Mouse (Mus musculus): ENCODE results near the gene Ppp2r5a. TPM values are rescaled to one million over a fixed set of nuclear protein-coding genes. Genes with fewer than 3 reads are reported as not detected.

Gene Ppp2r5a
- polyA plus RNA-seq, 1 experiment from 2014 or later: 43.0 TPM

- WGBS: under 1% methylated on average over 81 of the region's 82 CpGs
- Histone ChIP-seq H3K4me1 (replicated peaks) (peaks cover 14% of the 10 kb centered on the region), H3K27me3 (replicated peaks) (no peaks in the 10 kb centered on the region), H3K36me3 (no peaks in the 10 kb centered on the region), H3K9ac (peak overlapping the region; percentile 97), H3K27ac (ENCODE audit: poor library complexity, severe bottlenecking) (peak overlapping the region; percentile 97), H3K4me2 (peak overlapping the region; percentile 76), H3K9me3 (replicated peaks) (no peaks in the 10 kb centered on the region), H3K4me3 (peak overlapping the region; percentile 99)
- ATAC-seq (ENCODE audit: insufficient number of reproducible peaks, low FRiP score): peak; percentile 98
Observed at GRCm38 (mm10) chr1:191396897-191397849, 5.9 kb downstream of the Ppp2r5a start.

GRCm38 (mm10) chr1:191396446-191396845 lies 6.6 kb downstream of the Ppp2r5a start:
- under 1% methylated on average over 64 of the region's 74 CpGs for WGBS
- H3K9ac ChIP-seq: peak overlapping the region; percentile 97
- no peaks in the 10 kb centered on the region for H3K27me3 ChIP-seq (replicated peaks)
- H3K27ac ChIP-seq (ENCODE audit: poor library complexity, severe bottlenecking): peak overlapping the region; percentile 97
- H3K4me1 ChIP-seq (replicated peaks): peaks cover 19% of the 10 kb centered on the region
- H3K4me2 ChIP-seq: peak overlapping the region; percentile 76
- H3K36me3 ChIP-seq: no peaks in the 10 kb centered on the region
- peak overlapping the region; percentile 99 for H3K4me3 ChIP-seq
- ATAC-seq (ENCODE audit: insufficient number of reproducible peaks, low FRiP score): peak; percentile 41
- H3K9me3 ChIP-seq (replicated peaks): no peaks in the 10 kb centered on the region

GRCm38 (mm10) chr1:191395871-191396433 lies 7.1 kb downstream of the Ppp2r5a start:
- WGBS: under 1% methylated on average over 43 of the region's 43 CpGs
- Histone ChIP-seq H3K4me3 (peak overlapping the region; percentile 99), H3K9me3 (replicated peaks) (no peaks in the 10 kb centered on the region), H3K27me3 (replicated peaks) (no peaks in the 10 kb centered on the region), H3K36me3 (no peaks in the 10 kb centered on the region), H3K4me2 (peak overlapping the region; percentile 76), H3K4me1 (replicated peaks) (peaks cover 24% of the 10 kb centered on the region), H3K9ac (peak overlapping the region; percentile 97), H3K27ac (ENCODE audit: poor library complexity, severe bottlenecking) (peak overlapping the region; percentile 97)
- no peak for ATAC-seq (ENCODE audit: insufficient number of reproducible peaks, low FRiP score)

- H3K36me3 ChIP-seq: no peaks in the 10 kb centered on the region
- peak overlapping the region; percentile 97 for H3K9ac ChIP-seq
- peaks cover 23% of the 10 kb centered on the region for H3K4me1 ChIP-seq (replicated peaks)
- no peaks in the 10 kb centered on the region for H3K9me3 ChIP-seq (replicated peaks)
- no peak overlapping the region for H3K27ac ChIP-seq (ENCODE audit: poor library complexity, severe bottlenecking)
- no peaks in the 10 kb centered on the region for H3K27me3 ChIP-seq (replicated peaks)
- H3K4me2 ChIP-seq: peak overlapping the region; percentile 76
- no peak for ATAC-seq (ENCODE audit: insufficient number of reproducible peaks, low FRiP score)
- WGBS: 33% methylated on average over 1 of the region's 1 CpGs
- peak overlapping the region; percentile 99 for H3K4me3 ChIP-seq
Observed at GRCm38 (mm10) chr1:191395200-191395599, 7.9 kb downstream of the Ppp2r5a start.

- Histone ChIP-seq H3K4me1 (replicated peaks) (peaks cover 20% of the 10 kb centered on the region), H3K27ac (ENCODE audit: poor library complexity, severe bottlenecking) (no peak overlapping the region), H3K27me3 (replicated peaks) (no peaks in the 10 kb centered on the region), H3K9ac (0 out of 2 replicates have a peak overlapping the region, but pooled peaks have one; percentile 48), H3K9me3 (replicated peaks) (no peaks in the 10 kb centered on the region), H3K4me3 (peak overlapping the region; percentile 36), H3K36me3 (no peaks in the 10 kb centered on the region), H3K4me2 (peak overlapping the region; percentile 50)
- 34% methylated on average over 2 of the region's 2 CpGs for WGBS
- no peak for ATAC-seq (ENCODE audit: insufficient number of reproducible peaks, low FRiP score)
Observed at GRCm38 (mm10) chr1:191394126-191394525, 8.9 kb downstream of the Ppp2r5a start.

GRCm38 (mm10) chr1:191393536-191393935 lies 9.5 kb downstream of the Ppp2r5a start:
- Histone ChIP-seq H3K4me3 (no peak overlapping the region), H3K4me2 (no peak overlapping the region), H3K9ac (no peak overlapping the region), H3K27me3 (replicated peaks) (no peaks in the 10 kb centered on the region), H3K36me3 (no peaks in the 10 kb centered on the region), H3K4me1 (replicated peaks) (peaks cover 20% of the 10 kb centered on the region), H3K27ac (ENCODE audit: poor library complexity, severe bottlenecking) (no peak overlapping the region), H3K9me3 (replicated peaks) (no peaks in the 10 kb centered on the region)
- WGBS: 57% methylated on average over 3 of the region's 3 CpGs
- ATAC-seq (ENCODE audit: insufficient number of reproducible peaks, low FRiP score): no peak

GRCm38 (mm10) chr1:191391311-191391710 lies 11.8 kb downstream of the Ppp2r5a start:
- Histone ChIP-seq H3K27ac (ENCODE audit: poor library complexity, severe bottlenecking) (no peak overlapping the region), H3K4me2 (peak overlapping the region; percentile 35; the same call in 1 of the 2 replicates), H3K27me3 (replicated peaks) (no peaks in the 10 kb centered on the region), H3K4me3 (no peak overlapping the region), H3K4me1 (replicated peaks) (peaks cover 20% of the 10 kb centered on the region), H3K36me3 (no peaks in the 10 kb centered on the region), H3K9me3 (replicated peaks) (no peaks in the 10 kb centered on the region), H3K9ac (no peak overlapping the region)
- ATAC-seq (ENCODE audit: insufficient number of reproducible peaks, low FRiP score): 0 out of 2 replicates have a peak, but pooled peaks have one; percentile 47
- 6% methylated on average over 3 of the region's 3 CpGs for WGBS

- H3K9ac ChIP-seq: no peak overlapping the region
Observed at GRCm38 (mm10) chr1:191384786-191385430, 18.2 kb downstream of the Ppp2r5a start.

GRCm38 (mm10) chr1:191381955-191382736 lies 20.9 kb downstream of the Ppp2r5a start:
- WGBS: 74% methylated on average over 11 of the region's 11 CpGs

More at GRCm38 (mm10) chr1:191384786-191385430, 18.2 kb downstream of the Ppp2r5a start:
- Histone ChIP-seq H3K9me3 (replicated peaks) (no peaks in the 10 kb centered on the region), H3K36me3 (peaks cover 3% of the 10 kb centered on the region; the same call in 1 of the 2 replicates), H3K27ac (ENCODE audit: poor library complexity, severe bottlenecking) (no peak overlapping the region), H3K4me2 (no peak overlapping the region), H3K4me3 (no peak overlapping the region), H3K4me1 (replicated peaks) (peaks cover 15% of the 10 kb centered on the region), H3K27me3 (replicated peaks) (no peaks in the 10 kb centered on the region)
- no peak for ATAC-seq (ENCODE audit: insufficient number of reproducible peaks, low FRiP score)
- WGBS: 91% methylated on average over 10 of the region's 10 CpGs

GRCm38 (mm10) chr1:191380843-191381242 lies 22.2 kb downstream of the Ppp2r5a start:
- no peak for ATAC-seq (ENCODE audit: insufficient number of reproducible peaks, low FRiP score)
- H3K36me3 ChIP-seq: peaks cover 3% of the 10 kb centered on the region; the same call in 1 of the 2 replicates
- no peak overlapping the region for H3K9ac ChIP-seq
- H3K4me1 ChIP-seq (replicated peaks): peaks cover 27% of the 10 kb centered on the region
- H3K4me2 ChIP-seq: no peak overlapping the region
- 92% methylated on average over 3 of the region's 3 CpGs for WGBS
- no peaks in the 10 kb centered on the region for H3K27me3 ChIP-seq (replicated peaks)
- no peak overlapping the region for H3K27ac ChIP-seq (ENCODE audit: poor library complexity, severe bottlenecking)
- H3K9me3 ChIP-seq (replicated peaks): no peaks in the 10 kb centered on the region
- H3K4me3 ChIP-seq: no peak overlapping the region

More at GRCm38 (mm10) chr1:191381955-191382736, 20.9 kb downstream of the Ppp2r5a start:
- no peak for ATAC-seq (ENCODE audit: insufficient number of reproducible peaks, low FRiP score)
- H3K4me3 ChIP-seq: no peak overlapping the region
- no peak overlapping the region for H3K27ac ChIP-seq (ENCODE audit: poor library complexity, severe bottlenecking)
- H3K9me3 ChIP-seq (replicated peaks): no peaks in the 10 kb centered on the region
- H3K9ac ChIP-seq: no peak overlapping the region
- H3K36me3 ChIP-seq: peaks cover 3% of the 10 kb centered on the region; the same call in 1 of the 2 replicates
- H3K4me1 ChIP-seq (replicated peaks): peaks cover 21% of the 10 kb centered on the region
- no peaks in the 10 kb centered on the region for H3K27me3 ChIP-seq (replicated peaks)
- H3K4me2 ChIP-seq: no peak overlapping the region

Measured in heart, embryonic 12.5 days (tissue).